Mouse (Mus musculus) liver, embryonic 14.5 days (tissue): ENCODE results near the gene Foxn3.

Experiments
- CTCF ChIP-seq: IDR thresholded peaks from 2 replicates; pipeline ENCODE4 v1.5.1; 2016; ENCODE audit warnings: antibody characterized with exemption, low read depth, control low read depth
- EP300 ChIP-seq: IDR thresholded peaks from 2 replicates; pipeline ENCODE4 v1.6.1; 2016; ENCODE audit warnings: antibody characterized with exemption, low read depth

DNA sequence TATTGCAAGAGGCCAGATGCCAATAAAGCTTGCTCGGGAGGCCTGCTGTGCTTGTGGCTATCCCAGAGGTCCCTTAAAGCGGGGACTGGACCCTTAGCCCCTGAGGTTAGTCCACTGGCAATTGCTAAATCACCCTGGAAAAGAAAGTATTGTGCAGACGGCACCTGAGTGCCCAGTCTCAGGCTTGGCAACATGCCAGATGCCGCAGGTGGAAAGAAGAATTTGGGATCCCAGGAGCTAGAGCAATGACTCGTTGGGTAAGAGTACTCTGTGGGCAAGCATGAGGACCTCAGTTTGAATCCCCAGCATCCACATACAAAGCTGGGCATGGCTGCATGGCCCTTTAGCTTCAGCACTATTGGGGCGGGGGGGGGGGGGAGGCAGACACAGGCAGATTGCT lies 35.9 kb downstream of the Foxn3 start:
- TF ChIP-seq CTCF (no peak), EP300 (no peak)
